Mouse (Mus musculus): Measurements from ENCODE around the gene Neurl1b.

Gene Neurl1b

DNA sequence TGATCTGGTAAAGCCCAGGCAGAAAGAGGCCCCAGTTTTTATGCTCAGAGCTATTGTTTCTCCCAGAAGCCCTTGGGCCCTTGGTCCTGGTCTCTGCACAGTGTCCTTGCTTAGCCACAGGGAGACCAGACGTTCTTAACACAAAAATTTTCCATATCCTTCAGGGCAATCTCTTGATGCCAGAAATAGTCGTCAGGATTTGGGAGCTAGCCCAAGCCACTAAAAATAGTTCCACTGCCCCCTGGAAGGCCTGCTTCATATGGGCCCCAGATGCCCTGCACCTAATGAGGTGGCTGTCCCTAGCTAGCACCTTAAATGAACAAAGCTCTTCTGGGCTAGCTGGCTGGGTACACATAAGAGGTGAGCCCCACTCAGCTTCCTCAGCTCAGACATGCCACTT lies 76.3 kb downstream of the Neurl1b start:
- DNase-seq (ENCODE audit: extremely low read depth, low read depth) = no peak

DNA sequence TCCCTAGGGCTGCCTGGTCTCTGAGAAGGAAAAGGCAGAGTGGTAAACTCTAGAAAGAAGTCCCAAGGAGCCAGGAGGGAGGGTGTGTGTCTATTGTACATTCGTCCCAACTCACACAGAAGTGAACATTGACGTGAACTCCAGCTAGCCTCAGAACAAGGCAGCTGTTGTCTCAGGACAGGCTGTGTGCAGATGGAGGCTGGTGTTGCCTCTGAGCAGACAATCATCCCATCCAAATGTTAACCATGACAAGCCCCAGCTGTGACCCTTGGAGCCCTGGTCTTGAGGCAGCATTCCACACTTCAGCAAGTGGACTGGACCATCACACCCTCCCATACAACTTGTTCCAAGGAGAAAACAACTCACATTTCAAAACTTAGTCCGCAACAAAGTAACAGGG lies 77.6 kb downstream of the Neurl1b start:
- no peak for DNase-seq (ENCODE audit: extremely low read depth, low read depth)

DNA sequence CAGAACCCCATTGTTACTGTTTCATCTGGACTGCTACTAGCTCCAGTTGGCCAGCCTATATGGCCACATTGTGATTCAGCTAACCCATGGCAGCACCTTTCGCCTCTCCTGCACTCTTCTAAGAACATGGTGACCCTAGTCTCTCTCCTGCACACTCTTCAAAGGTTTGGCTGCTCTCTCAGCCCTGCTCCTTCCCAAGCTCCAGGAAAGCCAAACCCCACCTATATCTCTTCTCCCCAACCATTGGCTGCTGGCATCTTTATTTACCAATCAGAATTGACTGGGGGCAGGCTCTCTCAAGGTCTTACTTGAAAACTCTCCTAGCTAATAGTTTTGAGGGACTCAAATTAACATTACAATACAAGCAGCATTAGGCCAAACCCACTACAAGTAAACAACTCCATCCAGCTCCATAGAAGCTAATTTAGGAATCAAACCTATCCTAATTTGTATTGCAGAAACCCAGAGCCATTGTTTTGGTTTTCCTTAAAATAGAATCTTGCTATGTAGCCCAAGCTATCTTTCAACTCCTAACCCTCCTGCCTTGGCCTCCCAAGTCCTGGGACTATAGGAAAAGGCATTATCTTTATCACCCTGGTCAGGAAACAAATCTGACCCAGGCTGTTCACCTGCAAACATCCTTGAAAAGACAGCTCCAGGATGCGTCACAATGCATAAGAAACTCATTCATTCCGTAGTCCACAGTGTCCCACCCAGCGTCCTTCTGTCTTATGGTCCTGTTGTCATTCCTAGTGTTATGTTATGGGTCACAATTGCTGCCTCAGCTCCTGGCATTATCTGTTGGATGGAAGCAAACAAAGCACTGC lies 80.2 kb downstream of the Neurl1b start:
- no peak for DNase-seq (ENCODE audit: extremely low read depth, low read depth)

All from MEL-GATA-1-ER (cell line).